Mouse (Mus musculus) midbrain, postnatal 0 days (tissue): Measurements from ENCODE around the gene Sptb. TPM values are rescaled to one million over a fixed set of nuclear protein-coding genes. Genes with fewer than 3 reads are reported as not detected.

Source experiments
- ATAC-seq: fragments of 200-750 bp; cut with Nextera tagmentation; 2 replicates; pipeline ENCODE4 v1.8.0; 2017; ENCODE audit warnings: moderate number of reproducible peaks, mild to moderate bottlenecking, moderate TSS enrichment, moderate library complexity; ENCODE audit not compliant: low FRiP score
- DNase-seq: peaks from one replicate; pipeline ENCODE4 v3.0.0-alpha.2; 2015; ENCODE audit warnings: low spot score
- H3K27ac ChIP-seq: fragments of 300-500 bp; sonication (generic); 2 replicates; pipeline ENCODE4 v1.5.1; 2014; ENCODE audit warnings: low read depth, mild to moderate bottlenecking, low read length, mixed read lengths
- H3K27me3 ChIP-seq: fragments of 300-500 bp; sonication (generic); 2 replicates; pipeline ENCODE4 v1.6.1; 2014; ENCODE audit warnings: low read length, control low read depth, mixed read lengths; ENCODE audit not compliant: insufficient read depth
- H3K36me3 ChIP-seq: fragments of 300-500 bp; sonication (generic); 2 replicates; pipeline ENCODE4 v1.6.1; 2014; ENCODE audit warnings: low read length, control low read depth, mixed read lengths; ENCODE audit not compliant: insufficient read depth
- H3K4me1 ChIP-seq: fragments of 300-500 bp; sonication (generic); 2 replicates; pipeline ENCODE4 v1.6.1; 2014; ENCODE audit warnings: mild to moderate bottlenecking, control low read depth, antibody characterized with exemption, low read length, mixed read lengths; ENCODE audit not compliant: insufficient read depth
- H3K4me2 ChIP-seq: fragments of 300-500 bp; sonication (generic); 2 replicates; pipeline ENCODE4 v1.6.1; 2014; ENCODE audit warnings: low read depth, mild to moderate bottlenecking, low read length, mixed read lengths; ENCODE audit not compliant: poor library complexity, severe bottlenecking
- H3K4me3 ChIP-seq: fragments of 300-500 bp; sonication (generic); 2 replicates; pipeline ENCODE4 v1.5.1; 2014; ENCODE audit warnings: low read depth, mild to moderate bottlenecking, low read length, moderate library complexity
- H3K9ac ChIP-seq: fragments of 300-500 bp; sonication (generic); replicated peaks from 2 replicates; pipeline ENCODE4 v1.6.1; 2014; ENCODE audit warnings: mild to moderate bottlenecking, low read length, moderate library complexity, mixed read lengths; ENCODE audit not compliant: poor library complexity, severe bottlenecking
- H3K9me3 ChIP-seq: fragments of 300-500 bp; sonication (generic); 2 replicates; pipeline ENCODE4 v1.6.1; 2016; ENCODE audit warnings: low read length, control low read depth
- CTCF ChIP-seq: IDR thresholded peaks from 2 replicates; pipeline ENCODE4 v1.5.1; 2016; ENCODE audit warnings: antibody characterized with exemption, mild to moderate bottlenecking
- WGBS: fragments of 180-500 bp; shearing (Covaris S2); extraction: QIAGEN DNeasy Blood & Tissue Kit; methylation state at CpG from one replicate; pipeline ENCODE4 v1.1.7; 2014; 5-methylcytosine and 5-hydroxymethylcytosine counted together
- polyA plus RNA-seq: library from polyadenylated mRNA; unstranded; fragments of >200 nt; fragmentation: Nextera tagmentation; extraction: Ambion mirVana; gene quantifications from 2 replicates; pipeline ENCODE4 v1.2.1, GENCODE M21; 2015
- total RNA-seq: library from RNA; depleted of rRNA; stranded (reverse); fragments of >200 nt; gene quantifications from 2 replicates; pipeline ENCODE4 v1.2.3, GENCODE M21; 2014; rRNA removed

Sptb gene
- total RNA-seq (31.1 and 32.8 TPM in 2 replicates), polyA plus RNA-seq (4.3 and 4.8 TPM in 2 replicates)

- Histone ChIP-seq H3K36me3 (no peaks in the 10 kb centered on the region), H3K9me3 (no peaks in the 10 kb centered on the region), H3K27ac (peak within 1 kb of the TSS; percentile 71), H3K27me3 (peaks cover 5% of the 10 kb centered on the region; the same call in 1 of the 2 replicates), H3K4me2 (peak within 1 kb of the TSS; percentile 94), H3K9ac (peak within 1 kb of the TSS; percentile 78), H3K4me3 (peak within 1 kb of the TSS; percentile 70), H3K4me1 (peaks cover 12% of the 10 kb centered on the region; the same call in 1 of the 2 replicates)
- ATAC-seq, result peak; percentile 89
- 0 out of 2 replicates have a peak, but pooled peaks have one; percentile 8 for TF ChIP-seq CTCF
- peak; percentile 85 for DNase-seq
- WGBS, result 1% methylated on average over 40 of the region's 40 CpGs
These were observed at the start of gene Sptb for GRCm38 (mm10) chr12:76710351-76711100. TSS of gene Sptb (minus strand) at chr12:76710547.

- no peaks in the 10 kb centered on the region for H3K36me3 ChIP-seq
- DNase-seq (peak; percentile 77), ATAC-seq (no peak)
- no peaks in the 10 kb centered on the region for H3K4me1 ChIP-seq
- no peak overlapping the region for H3K27ac ChIP-seq
- no peaks in the 10 kb centered on the region for H3K9me3 ChIP-seq
- TF ChIP-seq CTCF, result peak; percentile 75
- no peak overlapping the region for H3K4me2 ChIP-seq
- WGBS, result 44% methylated on average over 14 of the region's 14 CpGs
- H3K27me3 ChIP-seq, result no peaks in the 10 kb centered on the region
- no peak overlapping the region for H3K4me3 ChIP-seq
- H3K9ac ChIP-seq, result no peak overlapping the region
These were observed 42.4 kb upstream of the Sptb start for GRCm38 (mm10) chr12:76752652-76753318.

GRCm38 (mm10) chr12:76750866-76751459, 40.6 kb upstream of the Sptb start:
- H3K4me2 ChIP-seq, result no peak overlapping the region
- no peak for TF ChIP-seq CTCF
- WGBS, result 79% methylated on average over 16 of the region's 16 CpGs
- no peaks in the 10 kb centered on the region for H3K36me3 ChIP-seq
- DNase-seq (no peak), ATAC-seq (no peak)
- no peaks in the 10 kb centered on the region for H3K9me3 ChIP-seq
- H3K4me1 ChIP-seq, result no peaks in the 10 kb centered on the region
- H3K27me3 ChIP-seq, result no peaks in the 10 kb centered on the region
- no peak overlapping the region for H3K4me3 ChIP-seq
- H3K27ac ChIP-seq, result no peak overlapping the region
- no peak overlapping the region for H3K9ac ChIP-seq

DNA sequence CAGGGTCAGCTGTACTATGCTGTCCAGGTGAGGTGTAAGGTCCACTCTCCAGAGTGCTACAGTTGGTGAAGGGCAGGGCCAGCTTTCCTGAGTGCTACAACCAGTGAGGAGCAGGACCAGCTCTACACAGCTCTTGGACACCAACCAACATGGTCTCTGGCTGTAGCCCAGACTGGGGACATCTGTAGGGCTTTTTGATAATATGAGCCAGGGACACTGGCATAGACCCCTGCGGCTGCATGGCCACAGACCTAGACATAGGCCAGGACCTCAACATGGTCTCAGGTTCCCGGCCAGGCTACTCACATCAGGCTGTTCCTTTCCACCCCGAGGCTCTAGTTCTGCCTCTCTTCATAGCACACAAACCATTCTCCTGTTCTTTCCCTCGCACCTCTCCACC, 17.6 kb upstream of the Sptb start:
- no peak for TF ChIP-seq CTCF
- 80% methylated on average over 4 of the region's 4 CpGs for WGBS
- Histone ChIP-seq H3K27ac (no peak overlapping the region), H3K4me2 (no peak overlapping the region), H3K4me1 (no peaks in the 10 kb centered on the region), H3K9me3 (no peaks in the 10 kb centered on the region), H3K27me3 (no peaks in the 10 kb centered on the region), H3K4me3 (no peak overlapping the region), H3K36me3 (no peaks in the 10 kb centered on the region), H3K9ac (no peak overlapping the region)
- DNase-seq, result no peak
- ATAC-seq, result no peak

DNA sequence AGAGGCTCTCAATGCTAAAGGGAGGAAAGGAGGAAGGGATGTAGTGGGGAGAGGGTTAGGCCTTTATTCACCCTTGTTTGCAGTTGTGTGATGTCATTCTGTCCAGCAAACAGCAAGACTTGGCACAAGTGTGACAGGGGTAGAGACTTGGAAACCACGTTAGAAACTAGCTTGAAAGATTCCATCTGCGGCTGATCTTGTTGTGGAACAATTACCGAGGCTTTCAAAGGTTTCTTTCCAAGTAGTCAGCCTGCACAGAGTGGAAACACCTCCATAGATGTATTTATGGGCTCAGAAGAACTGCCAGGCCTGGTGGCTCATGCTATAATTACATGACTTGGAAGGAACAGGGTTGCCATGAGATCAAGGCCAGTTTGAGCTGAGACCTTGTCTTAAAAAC, 11.7 kb upstream of the Sptb start:
- WGBS, result 75% methylated on average over 3 of the region's 3 CpGs
- no peak for ATAC-seq
- H3K4me1 ChIP-seq, result no peaks in the 10 kb centered on the region

DNA sequence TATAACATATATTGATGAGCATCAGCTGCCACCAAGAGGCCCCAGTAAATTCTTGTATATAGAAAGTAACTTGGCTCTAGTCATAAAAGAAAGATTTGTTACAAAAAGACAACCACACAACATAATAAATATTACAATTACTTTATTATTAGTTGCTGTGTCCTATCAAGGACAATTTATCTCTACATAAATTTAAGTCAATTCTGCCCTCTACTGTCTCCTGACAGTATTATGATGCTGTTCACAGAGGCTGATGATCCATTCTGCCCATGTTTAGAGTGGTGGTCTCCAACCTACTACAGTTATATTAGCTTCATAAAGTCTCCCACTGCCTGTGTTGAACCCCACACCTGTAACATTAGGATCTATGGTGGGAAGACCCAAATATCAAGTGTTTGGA, 10.2 kb upstream of the Sptb start:
- peak; percentile 71 for DNase-seq
- no peak for ATAC-seq
- H3K4me1 ChIP-seq, result no peaks in the 10 kb centered on the region

More for the DNA sequence above, 11.7 kb upstream of the Sptb start:
- no peak overlapping the region for H3K27ac ChIP-seq
- H3K9ac ChIP-seq, result no peak overlapping the region
- no peak overlapping the region for H3K4me2 ChIP-seq
- H3K4me3 ChIP-seq, result no peak overlapping the region
- TF ChIP-seq CTCF, result no peak
- no peak for DNase-seq
- no peaks in the 10 kb centered on the region for H3K36me3 ChIP-seq
- H3K9me3 ChIP-seq, result no peaks in the 10 kb centered on the region
- no peaks in the 10 kb centered on the region for H3K27me3 ChIP-seq

More for the DNA sequence above, 10.2 kb upstream of the Sptb start:
- TF ChIP-seq CTCF, result peak; percentile 72
- Histone ChIP-seq H3K27me3 (no peaks in the 10 kb centered on the region), H3K36me3 (no peaks in the 10 kb centered on the region), H3K27ac (no peak overlapping the region), H3K4me3 (no peak overlapping the region), H3K9me3 (no peaks in the 10 kb centered on the region), H3K4me2 (no peak overlapping the region), H3K9ac (no peak overlapping the region)
